Mouse (Mus musculus) small intestine, adult 2 months (tissue): ENCODE results near the gene Gm20388.

Experiments used
- CTCF ChIP-seq: fragments of 200-500 bp; IDR thresholded peaks from 2 replicates; pipeline ENCODE4 v1.5.1; 2012; ENCODE audit warnings: low read depth, mild to moderate bottlenecking, control low read depth, inconsistent platforms, low read length, moderate library complexity, mixed read lengths; ENCODE audit not compliant: insufficient replicate concordance, insufficient read length; ENCODE audit errors: extremely low read depth
- POLR2A ChIP-seq: fragments of 200-500 bp; IDR thresholded peaks from 2 replicates; pipeline ENCODE4 v1.6.1; 2012; ENCODE audit warnings: low read depth, mild to moderate bottlenecking, control low read depth, inconsistent platforms, low read length, moderate library complexity

- TF ChIP-seq CTCF (no peak), POLR2A (no peak)
Observed at GRCm38 (mm10) chr8:120532517-120533215, 622.0 kb downstream of the Gm20388 start.
